Mouse (Mus musculus) heart, adult 8-10 months (tissue): Measurements from ENCODE around the gene Mecom. TPM values are rescaled to one million over a fixed set of nuclear protein-coding genes. Genes with fewer than 3 reads are reported as not detected.

Experiments used
- DNase-seq: peaks from one replicate; pipeline ENCODE4 v3.0.0; 2022; ENCODE audit warnings: low spot score
- total RNA-seq, 4 experiments: library from RNA; stranded (reverse); gene quantifications; 2 replicates each; pipeline ENCODE4 v1.2.4; 2022

Gene Mecom
- total RNA-seq, 4 experiments from 2014 or later = 13.6 to 19.5 (median 16.5) TPM

DNA sequence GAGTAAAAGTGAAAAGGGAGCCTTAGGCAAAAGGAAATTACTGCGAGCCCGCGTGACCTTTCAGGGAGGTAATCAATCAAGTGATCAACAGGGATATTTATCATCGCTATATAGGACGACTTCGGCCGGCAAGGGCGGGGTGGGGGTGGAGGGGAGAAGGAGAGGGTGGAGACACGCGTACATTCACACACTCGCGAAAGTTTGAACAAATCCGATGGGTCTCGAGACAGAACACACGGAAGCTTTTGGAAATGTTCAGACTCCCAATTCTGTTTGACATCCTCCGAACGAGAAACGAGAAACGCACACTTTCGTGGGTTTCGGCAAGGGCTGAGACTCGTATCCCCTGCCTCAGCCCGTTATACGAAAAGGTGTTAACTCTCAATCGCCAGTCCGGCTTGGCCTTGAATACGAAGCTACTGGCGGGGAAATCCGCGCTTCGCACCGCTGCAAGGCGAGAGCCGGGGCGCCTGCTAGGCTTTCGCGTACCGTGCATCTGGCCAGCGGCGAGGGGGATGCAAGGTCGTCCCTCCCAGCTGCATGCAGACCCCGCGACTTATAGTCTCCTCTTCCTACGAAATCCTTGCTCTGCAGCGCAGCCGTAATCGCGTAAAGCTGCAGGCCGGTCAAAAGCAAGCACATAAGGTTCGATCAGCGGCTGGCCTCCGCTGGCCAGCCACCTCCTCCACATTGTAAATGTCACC, 33.6 kb downstream of the Mecom start:
- DNase-seq = no peak

GRCm38 (mm10) chr3:30513314-30513997, 34.4 kb downstream of the Mecom start:
- no peak for DNase-seq

GRCm38 (mm10) chr3:30512459-30513030, 35.3 kb downstream of the Mecom start:
- no peak for DNase-seq

DNA sequence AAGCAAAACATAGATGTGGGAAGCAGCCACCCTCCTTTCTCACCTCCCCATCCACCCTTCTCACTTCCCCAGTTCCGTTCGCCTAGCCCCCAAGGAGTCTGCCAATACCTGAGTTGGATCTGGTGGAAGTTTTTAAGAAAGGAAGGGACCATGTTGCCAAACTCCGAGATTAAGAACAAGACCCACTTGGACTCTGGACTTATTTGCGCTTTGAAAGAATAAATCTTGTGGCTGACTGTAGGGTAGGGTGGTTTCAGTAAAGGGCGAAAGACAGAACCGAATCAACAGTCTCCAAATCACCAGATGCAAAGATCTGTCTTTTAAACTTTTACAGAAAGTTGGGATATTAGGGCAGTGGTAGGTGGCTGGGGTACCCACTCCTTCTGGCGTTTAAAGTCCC, 36.0 kb downstream of the Mecom start:
- DNase-seq = no peak

DNA sequence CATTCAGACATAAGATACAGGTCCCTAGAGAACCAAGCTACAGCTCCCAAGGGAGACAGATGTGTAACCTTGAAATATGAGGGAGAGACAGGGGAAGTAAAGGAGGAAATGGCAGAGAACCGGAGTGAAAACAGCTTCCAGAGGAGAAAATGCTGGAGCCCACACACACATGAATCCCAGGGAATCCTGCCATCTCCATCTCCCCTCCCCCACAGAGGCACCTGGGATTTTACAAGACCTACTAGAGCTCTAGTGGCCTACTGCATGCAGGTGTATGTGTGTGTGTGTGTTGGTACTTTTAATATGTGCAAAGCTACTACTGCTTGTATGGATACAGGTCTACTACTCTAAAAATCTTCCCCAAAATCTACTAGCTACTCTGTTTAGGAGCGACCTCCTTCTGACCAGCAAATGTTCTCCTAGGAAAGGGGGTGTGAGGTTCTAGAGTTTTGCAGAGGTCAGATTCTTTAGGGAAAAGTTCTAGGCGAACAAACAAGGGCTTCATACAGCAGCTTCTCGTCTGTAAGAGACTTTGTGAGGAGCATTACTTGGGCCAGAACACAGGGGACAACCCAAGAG, 36.7 kb downstream of the Mecom start:
- no peak for DNase-seq

GRCm38 (mm10) chr3:30510646-30511045, 37.2 kb downstream of the Mecom start:
- DNase-seq = no peak

- DNase-seq = no peak
These were observed 37.7 kb downstream of the Mecom start for GRCm38 (mm10) chr3:30510105-30510504.

GRCm38 (mm10) chr3:30508930-30509910, 38.6 kb downstream of the Mecom start:
- DNase-seq = peak; percentile 54

GRCm38 (mm10) chr3:30508296-30508929, 39.4 kb downstream of the Mecom start:
- DNase-seq = peak; percentile 79

DNA sequence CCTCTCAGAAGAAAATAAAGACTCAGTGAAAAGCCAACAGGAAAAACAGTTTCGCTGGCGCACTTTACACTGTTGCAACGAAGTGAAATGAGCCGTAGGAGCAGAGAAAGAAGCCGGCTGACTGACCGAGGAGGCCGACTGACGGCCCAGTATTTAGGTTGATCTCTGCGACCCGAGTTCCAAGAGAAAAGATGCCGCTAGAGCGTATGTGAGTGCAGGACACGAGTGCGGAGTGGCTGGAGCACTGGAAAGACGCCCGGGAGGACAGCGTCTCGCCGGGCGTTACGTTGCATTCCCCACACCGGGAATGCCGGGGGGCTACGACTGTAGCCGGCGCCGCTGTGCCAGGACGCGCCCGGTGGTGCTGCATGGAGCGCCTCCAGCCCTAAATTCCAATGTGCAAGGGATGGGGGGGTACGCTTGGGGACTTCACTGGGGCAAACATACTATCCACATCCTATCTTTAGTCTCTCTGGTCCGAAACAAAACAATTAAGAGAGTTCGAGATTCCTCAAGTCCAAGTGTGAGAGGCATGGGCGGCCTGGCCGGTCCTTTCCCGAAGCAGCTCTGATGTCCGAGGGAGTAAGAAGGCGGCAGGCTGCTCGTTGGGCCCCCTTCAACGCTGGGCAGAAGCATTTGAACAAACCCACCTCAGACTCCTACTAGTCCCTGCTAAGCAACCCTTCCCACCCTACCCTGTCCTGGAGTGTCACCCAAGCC, 40.1 kb downstream of the Mecom start:
- peak; percentile 43 for DNase-seq

- peak; percentile 72 for DNase-seq
These were observed 40.7 kb downstream of the Mecom start for GRCm38 (mm10) chr3:30507028-30507575.

DNA sequence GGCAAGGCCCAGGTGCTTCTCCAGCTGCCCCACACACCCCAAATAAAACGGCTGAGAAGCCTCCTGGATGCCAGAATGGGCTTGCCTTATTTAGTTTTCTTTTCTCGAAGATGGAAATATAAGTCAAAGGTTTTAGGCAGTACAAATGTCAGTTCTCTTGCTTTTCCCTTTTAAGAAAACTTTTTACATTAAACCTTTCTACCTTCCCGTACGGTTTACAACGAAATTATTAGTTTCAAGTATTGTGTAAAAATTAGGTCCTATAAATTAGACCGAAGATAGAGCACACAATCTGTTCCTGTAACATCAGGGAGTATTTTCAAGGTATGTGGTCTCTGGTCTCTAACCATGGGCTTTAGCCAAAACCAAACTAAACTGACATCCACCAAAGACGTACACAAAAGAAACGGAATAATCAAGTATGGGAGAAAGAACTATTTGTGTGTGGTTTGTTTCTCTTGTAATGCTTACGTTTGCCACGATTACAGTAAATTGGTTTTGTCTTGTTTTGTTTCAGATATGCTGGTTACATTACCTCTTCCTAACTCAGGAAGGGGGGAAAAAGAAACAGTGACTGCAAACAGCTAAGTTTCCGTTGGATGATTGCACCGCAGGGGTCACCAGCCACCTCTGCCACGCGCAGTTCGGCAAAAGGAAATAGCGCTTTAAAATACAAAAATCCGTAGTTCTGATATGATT, 41.3 kb downstream of the Mecom start:
- DNase-seq = no peak

DNA sequence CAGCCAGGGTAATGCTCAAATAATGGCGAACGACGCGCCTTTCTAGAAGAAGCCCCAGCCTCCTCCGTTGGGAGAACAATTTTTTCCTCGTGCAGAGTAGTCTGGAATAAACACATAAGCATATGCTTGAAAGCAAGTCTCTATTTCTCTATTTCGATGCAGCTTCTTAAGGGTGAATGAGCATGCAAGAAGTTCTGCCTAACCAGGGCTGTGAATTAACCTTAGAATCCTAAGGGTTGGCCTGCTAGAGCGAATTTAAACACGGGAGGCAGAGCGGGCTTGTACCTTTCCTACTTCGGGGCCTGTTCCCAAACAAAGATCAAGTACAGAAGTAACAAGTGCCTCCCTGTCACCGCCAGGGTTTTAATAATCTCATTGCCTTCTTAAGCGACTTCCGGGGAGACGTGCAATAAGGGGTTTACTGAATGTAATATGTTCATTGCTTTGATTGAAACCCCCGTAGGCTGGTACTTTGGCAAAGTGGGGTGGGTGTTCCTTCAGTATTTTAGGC, 42.0 kb downstream of the Mecom start:
- no peak for DNase-seq

DNA sequence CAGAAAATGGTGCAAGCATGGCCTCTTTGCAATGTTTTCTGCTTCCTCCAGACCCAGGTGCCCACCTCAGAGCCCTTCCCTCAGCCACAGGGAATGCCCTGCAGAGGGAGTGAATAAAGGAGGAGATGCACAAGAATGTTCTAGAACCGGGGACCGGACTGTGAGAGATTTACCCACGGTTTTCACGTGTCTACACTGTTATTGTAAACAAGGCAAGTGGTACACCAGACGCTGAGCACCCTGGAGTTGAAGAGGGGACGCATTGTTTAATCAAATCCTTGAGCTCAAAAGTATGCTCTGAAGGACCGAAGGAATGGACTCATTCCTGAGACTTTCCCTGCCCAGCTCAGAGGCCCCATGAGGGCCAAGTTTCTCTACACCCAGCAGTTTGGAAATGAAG, 43.2 kb downstream of the Mecom start:
- no peak for DNase-seq

DNA sequence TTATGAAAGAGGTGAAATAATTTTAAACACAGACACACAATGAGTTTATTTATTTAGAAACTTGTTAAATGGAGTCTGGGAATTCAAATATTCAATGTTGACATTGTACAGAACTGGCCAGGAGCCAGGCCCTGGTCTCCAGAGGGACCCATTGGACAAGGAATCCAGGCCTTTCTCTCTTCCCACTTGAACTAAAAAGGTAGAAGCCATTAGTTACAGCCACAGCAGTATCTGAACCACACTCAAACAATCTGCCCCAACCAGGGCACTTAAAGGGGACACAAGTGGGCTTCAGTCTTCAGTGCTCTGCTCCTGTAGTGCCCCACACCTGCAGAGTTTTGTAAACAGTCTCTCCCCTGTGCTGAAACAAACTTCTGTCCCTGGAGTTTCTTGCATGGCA, 44.0 kb downstream of the Mecom start:
- DNase-seq = no peak

- no peak for DNase-seq
These were observed 49.5 kb downstream of the Mecom start for GRCm38 (mm10) chr3:30498202-30498828.

DNA sequence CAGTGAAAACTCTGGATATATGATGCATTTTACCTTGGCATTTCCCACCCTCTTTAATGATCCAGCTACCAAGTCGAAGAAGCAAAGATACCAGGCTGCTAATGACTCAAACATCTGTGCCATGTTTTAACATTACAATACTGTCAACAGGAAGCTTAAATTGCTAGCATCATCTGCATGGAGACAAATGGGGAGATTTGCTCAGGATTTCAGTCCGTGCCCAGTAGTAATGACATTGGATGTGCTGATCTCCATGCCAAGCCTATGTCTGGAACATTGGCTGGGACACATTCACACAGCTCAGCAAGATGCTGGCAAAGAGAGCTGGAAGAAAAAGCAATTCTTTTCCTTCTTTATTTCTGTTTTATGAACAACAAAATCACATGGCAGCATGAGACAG, 53.4 kb downstream of the Mecom start:
- DNase-seq = no peak

DNA sequence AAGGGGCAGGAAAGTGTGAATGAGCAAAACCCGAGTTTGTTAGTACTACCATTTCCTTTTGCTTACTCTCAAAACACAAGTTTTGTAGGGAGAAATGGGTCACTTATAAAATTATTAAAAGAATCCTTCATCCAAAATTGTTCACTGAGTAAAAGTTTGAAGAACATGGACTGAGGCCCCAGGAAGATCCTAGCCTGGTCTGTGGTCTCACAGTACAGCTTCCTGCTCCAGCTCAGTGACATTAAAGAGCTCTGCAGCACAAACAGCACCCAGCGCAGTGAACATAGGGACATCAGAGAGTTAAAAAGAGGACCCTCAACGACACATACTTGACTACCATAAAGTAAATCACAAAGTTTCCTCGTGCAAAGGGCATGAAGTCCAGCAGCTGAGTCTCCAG, 59.0 kb downstream of the Mecom start:
- DNase-seq = no peak

- no peak for DNase-seq
These were observed 61.4 kb downstream of the Mecom start for GRCm38 (mm10) chr3:30486422-30486821.
